Mouse (Mus musculus) large intestine, adult 2 months (tissue): ENCODE results near the gene Saxo1. TPM values are rescaled to one million over a fixed set of nuclear protein-coding genes. Genes with fewer than 3 reads are reported as not detected.

Experiments used
- DNase-seq: peaks from one replicate; pipeline ENCODE4 v3.0.0-alpha.2; 2012; ENCODE audit warnings: low read depth, low spot score
- WGBS: fragments of 180-500 bp; shearing (Covaris S2); methylation state at CpG from one replicate; pipeline ENCODE4 v1.1.7; 2018; 5-methylcytosine and 5-hydroxymethylcytosine counted together
- polyA plus RNA-seq: library from polyadenylated mRNA; depleted of rRNA; stranded (reverse); fragments of >200 nt; gene quantifications from 2 replicates; pipeline ENCODE4 v1.2.3, GENCODE M21; 2012; rRNA removed

Saxo1 gene
- polyA plus RNA-seq, 1 experiment = not detected

GRCm38 (mm10) chr4:86428091-86428745 is 129.9 kb downstream of the Saxo1 start:
- WGBS = 86% methylated on average over 6 of the region's 6 CpGs
- DNase-seq = no peak

- DNase-seq = no peak
- 78% methylated on average over 5 of the region's 5 CpGs for WGBS
These were observed 130.8 kb downstream of the Saxo1 start for GRCm38 (mm10) chr4:86427312-86427711.

GRCm38 (mm10) chr4:86426549-86426948 is 131.6 kb downstream of the Saxo1 start:
- DNase-seq = no peak
- WGBS = 87% methylated on average over 11 of the region's 11 CpGs

GRCm38 (mm10) chr4:86425581-86425980 is 132.5 kb downstream of the Saxo1 start:
- WGBS = 63% methylated on average over 7 of the region's 7 CpGs
- no peak for DNase-seq

- WGBS = 24% methylated on average over 6 of the region's 6 CpGs
- no peak for DNase-seq
These were observed 135.5 kb downstream of the Saxo1 start for GRCm38 (mm10) chr4:86422586-86422985.

GRCm38 (mm10) chr4:86416401-86417025 is 141.6 kb downstream of the Saxo1 start:
- 74% methylated on average over 15 of the region's 15 CpGs for WGBS
- DNase-seq = no peak

- WGBS = 51% methylated on average over 3 of the region's 3 CpGs
- DNase-seq = no peak
These were observed 144.7 kb downstream of the Saxo1 start for GRCm38 (mm10) chr4:86413388-86413787.

GRCm38 (mm10) chr4:86410946-86411345 is 147.2 kb downstream of the Saxo1 start:
- WGBS = 85% methylated on average over 3 of the region's 3 CpGs
- DNase-seq = no peak

GRCm38 (mm10) chr4:86408421-86408820 is 149.7 kb downstream of the Saxo1 start:
- DNase-seq = no peak
- WGBS = 85% methylated on average over 9 of the region's 9 CpGs

GRCm38 (mm10) chr4:86407200-86407527 is 151.0 kb downstream of the Saxo1 start:
- DNase-seq = no peak
- 78% methylated on average over 3 of the region's 3 CpGs for WGBS

- WGBS = 47% methylated on average over 7 of the region's 7 CpGs
These were observed 151.5 kb downstream of the Saxo1 start for GRCm38 (mm10) chr4:86406501-86407199.

GRCm38 (mm10) chr4:86401116-86401515 is 157.0 kb downstream of the Saxo1 start:
- WGBS = 62% methylated on average over 3 of the region's 3 CpGs
- DNase-seq = no peak

More at GRCm38 (mm10) chr4:86406501-86407199, 151.5 kb downstream of the Saxo1 start:
- no peak for DNase-seq

GRCm38 (mm10) chr4:86397470-86397869 is 160.7 kb downstream of the Saxo1 start:
- DNase-seq = no peak
- WGBS = 72% methylated on average over 2 of the region's 2 CpGs

GRCm38 (mm10) chr4:86396672-86397288 is 161.3 kb downstream of the Saxo1 start:
- DNase-seq = no peak
- 69% methylated on average over 7 of the region's 7 CpGs for WGBS

GRCm38 (mm10) chr4:86395636-86396035 is 162.5 kb downstream of the Saxo1 start:
- WGBS = 74% methylated on average over 6 of the region's 6 CpGs
- DNase-seq = no peak

Other genes starting within 250 kb of the Saxo1 start
- 34.8 and 35.0 TPM in 2 replicates for gene Rraga, start 17.3 kb upstream of the Saxo1 start, polyA plus RNA-seq
- gene Haus6, start 53.7 kb upstream of the Saxo1 start, polyA plus RNA-seq = 2.6 and 2.8 TPM in 2 replicates
- 74.8 and 99.5 TPM in 2 replicates for gene Plin2, start 111.7 kb upstream of the Saxo1 start, polyA plus RNA-seq
- 3.4 and 8.1 TPM in 2 replicates for gene Dennd4c, start 190.2 kb upstream of the Saxo1 start, polyA plus RNA-seq